ENCODE assay signal across 9 mouse cellular contexts in genomic region chr2:165856611-165857200, GRCm38 (mm10). TPM values are rescaled to one million over a fixed set of nuclear protein-coding genes. Genes with fewer than 3 reads are reported as not detected.
A peak's percentile ranks its signal among the peaks of the same experiment; 100 is the strongest.
DNase-seq lines count a peak whose midpoint lies in the region; ATAC-seq and TF ChIP-seq lines count a peak whose summit lies in the region.
"Had no signal": no experiment of that assay in that cellular context is flagged by ENCODE, and none has a peak within 500 bp of the region (broad histone marks: within the 10 kb centered on the region; RNA-seq: fewer than 3 reads in every experiment).

No protein-coding gene starts in this region.

- H3K4me1 ChIP-seq in forebrain, embryonic 12.5 days, result peaks cover 76% of the 10 kb centered on the region
- peaks cover 81% of the 10 kb centered on the region for H3K4me1 ChIP-seq in limb, embryonic 15.5 days

- H3K9ac ChIP-seq in forebrain, embryonic 12.5 days, result no peak overlapping the region
- no peak overlapping the region for H3K9ac ChIP-seq in limb, embryonic 15.5 days

- H3K27me3 ChIP-seq in forebrain, embryonic 12.5 days, result no peaks in the 10 kb centered on the region
- H3K27me3 ChIP-seq in limb, embryonic 15.5 days, result no peaks in the 10 kb centered on the region

- TF ChIP-seq CTCF in gastrocnemius, adult 2 months (IDR thresholded peaks at IDR 0.05), result no peak

- no peak for DNase-seq in gastrocnemius, adult 2 months
- no peak for DNase-seq in gastrocnemius, postnatal 14 days
- DNase-seq in 3T3-L1 (ENCODE audit: low read depth, low spot score), result peak; percentile 59
- no peak for DNase-seq in adrenal gland, adult 18-20 months (ENCODE audit: low spot score in 2 of 2)
- DNase-seq in thymus, postnatal 10 days (ENCODE audit: low spot score in 2 of 2), result no peak

- intact Hi-C loops in gastrocnemius, adult 2 months (cut with DNase I), result loop anchor here (5.0 kb wide), 1 partner anchor 386 kb away; no protein-coding TSS in a partner anchor
- intact Hi-C loops in gastrocnemius, postnatal 14 days (cut with DNase I; ENCODE audit: low total_unique reads), result no loop called here

- 72% methylated on average over 7 of the region's 7 CpGs for WGBS in forebrain, embryonic 12.5 days
- 69% methylated on average over 7 of the region's 7 CpGs for WGBS in limb, embryonic 15.5 days

- no peak for ATAC-seq in forebrain, embryonic 12.5 days (ENCODE audit: low FRiP score)
- ATAC-seq in limb, embryonic 15.5 days (ENCODE audit: insufficient number of reproducible peaks, low FRiP score, low TSS enrichment, low read depth), result no peak
- ATAC-seq in activated CD4-positive, CD25-positive, alpha-beta regulatory T cell, adult 4 months, result no peak

- H3K36me3 ChIP-seq in forebrain, embryonic 12.5 days (replicated peaks), result peaks cover 13% of the 10 kb centered on the region
- 0 out of 2 replicates have a peak, but pooled peaks cover 1% of the 10 kb centered on the region for H3K36me3 ChIP-seq in limb, embryonic 15.5 days

- H3K4me3 ChIP-seq in gastrocnemius, adult 2 months, result peak overlapping the region; percentile 68
- no peak overlapping the region for H3K4me3 ChIP-seq in forebrain, embryonic 12.5 days (replicated peaks)
- H3K4me3 ChIP-seq in limb, embryonic 15.5 days, result no peak overlapping the region
- H3K4me3 ChIP-seq: erythroblast, embryonic 14.5 days had no signal

- no peaks in the 10 kb centered on the region for H3K9me3 ChIP-seq in forebrain, embryonic 12.5 days
- H3K9me3 ChIP-seq in limb, embryonic 15.5 days, result no peaks in the 10 kb centered on the region

- H3K4me2 ChIP-seq in forebrain, embryonic 12.5 days, result no peak overlapping the region
- H3K4me2 ChIP-seq in limb, embryonic 15.5 days, result no peak overlapping the region

- H3K27ac ChIP-seq in gastrocnemius, adult 2 months, result peak overlapping the region; percentile 93
- peak overlapping the region; percentile 93 for H3K27ac ChIP-seq in forebrain, embryonic 12.5 days
- peak overlapping the region; percentile 90 for H3K27ac ChIP-seq in limb, embryonic 15.5 days

RNA-seq across cellular contexts. Expression of gene Zmynd8, which starts 42.1 kb away (rescaled TPM):
- total RNA-seq in gastrocnemius, adult 2 months (2021), result 10 to 100 TPM; 13.1 to 23.3 TPM
- 10 to 100 TPM; 20.7 to 22.0 TPM for total RNA-seq in gastrocnemius, postnatal 14 days (2021)
- polyA plus RNA-seq in forebrain, embryonic 12.5 days (2016; fragmentation: Nextera tagmentation; extraction: Ambion mirVana), result 67.6 and 71.5 TPM in 2 replicates
- polyA plus RNA-seq in limb, embryonic 15.5 days (2015; fragmentation: Nextera tagmentation; extraction: Ambion mirVana), result 40.4 and 52.2 TPM in 2 replicates
- polyA plus RNA-seq in activated CD4-positive, CD25-positive, alpha-beta regulatory T cell, adult 4 months (2017; shearing (Covaris generic)), result 10 to 100 TPM; 41.1 to 48.5 TPM
- total RNA-seq in adrenal gland, adult 18-20 months (2021), result 10 to 100 TPM; 45.8 to 48.8 TPM
